Mouse (Mus musculus): ENCODE measurements at regions not wholly inside any gene's neighbourhood (a gene's known extent, or its start where the extent isn't known, plus 50 kb on each side); places are given as distances from the start of the nearest gene placed in this dataset.

DNA sequence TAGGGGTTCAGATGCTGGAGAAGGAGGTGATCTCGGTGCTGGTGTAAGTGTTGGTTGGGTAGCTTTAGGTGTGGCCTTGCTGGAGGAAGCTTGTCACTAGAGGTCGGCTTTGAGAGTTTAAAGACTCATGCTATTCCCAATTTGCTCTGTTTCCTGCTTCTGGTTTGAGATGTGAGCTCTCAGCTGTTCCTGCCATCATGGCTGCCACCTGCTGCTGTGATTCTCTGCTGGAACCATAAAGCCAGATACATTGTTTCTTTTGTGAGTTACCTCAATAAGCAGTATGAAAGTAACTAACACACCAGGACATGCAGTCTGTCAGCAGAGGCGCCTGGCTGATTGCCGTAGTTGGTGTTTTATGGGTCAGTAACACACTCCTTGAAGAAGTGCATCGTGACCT, 94.2 kb upstream of the Tut7 start:
- Histone ChIP-seq H3K4me2 (replicated peaks) (no peak overlapping the region), H3K27ac (no peak overlapping the region; the same call in 1 of the 2 replicates), H3K9me3 (no peaks in the 10 kb centered on the region), H3K36me3 (no peaks in the 10 kb centered on the region), H3K27me3 (no peaks in the 10 kb centered on the region), H3K9ac (no peak overlapping the region), H3K4me1 (peaks cover 4% of the 10 kb centered on the region; the same call in 1 of the 2 replicates), H3K4me3 (no peak overlapping the region)
- WGBS: 67% methylated on average over 5 of the region's 5 CpGs
- ATAC-seq (ENCODE audit: low FRiP score, low read depth): no peak

DNA sequence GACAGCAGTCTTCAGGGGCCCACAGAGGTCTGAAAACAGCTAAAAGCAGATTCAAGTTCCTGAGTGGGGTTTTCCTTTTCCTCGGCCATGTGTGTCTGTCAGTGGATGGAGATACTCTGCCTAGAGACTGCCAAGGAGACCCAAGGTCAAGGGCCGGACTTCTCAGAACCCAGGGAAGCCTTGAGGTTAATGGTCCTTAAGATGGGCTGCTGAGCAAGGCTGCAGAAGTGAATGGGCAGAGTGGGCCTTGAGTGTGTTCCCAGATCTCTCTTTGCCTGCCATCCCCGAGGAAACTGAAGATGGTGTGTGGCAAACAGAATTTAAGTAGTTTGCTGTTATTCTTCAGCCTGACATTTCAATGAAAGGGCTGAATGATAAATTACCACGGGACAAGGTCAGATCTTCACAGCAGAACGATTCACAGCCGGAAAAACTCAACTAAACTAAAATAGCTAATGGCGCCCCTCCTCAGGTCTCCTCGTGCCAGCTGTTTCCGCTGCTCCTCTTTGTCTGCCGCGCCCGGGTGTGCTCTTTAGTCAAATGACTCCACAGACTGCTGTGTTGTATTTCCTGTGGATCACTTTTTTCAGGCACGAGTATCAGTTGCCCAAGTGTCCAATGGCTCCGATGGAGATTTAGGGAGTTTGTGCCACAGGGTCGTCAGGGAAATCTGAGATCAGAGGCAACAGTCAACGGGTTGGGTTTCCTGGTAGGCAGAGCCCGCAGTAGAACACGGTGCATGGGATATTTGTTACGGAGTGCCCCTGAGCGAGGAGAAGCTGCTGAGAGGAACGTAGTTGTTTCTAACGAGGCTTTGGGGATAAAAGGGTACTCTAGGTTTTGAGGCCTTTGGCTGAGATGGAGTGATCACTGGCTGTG, 93.5 kb upstream of the Tut7 start:
- no peak overlapping the region for H3K4me3 ChIP-seq
- 76% methylated on average over 22 of the region's 22 CpGs for WGBS
- ATAC-seq (ENCODE audit: low FRiP score, low read depth): no peak
- H3K9me3 ChIP-seq: no peaks in the 10 kb centered on the region
- H3K4me1 ChIP-seq: 0 out of 2 replicates have a peak, but pooled peaks cover 3% of the 10 kb centered on the region
- no peaks in the 10 kb centered on the region for H3K27me3 ChIP-seq
- no peak overlapping the region; the same call in 1 of the 2 replicates for H3K27ac ChIP-seq
- no peak overlapping the region for H3K4me2 ChIP-seq (replicated peaks)
- H3K36me3 ChIP-seq: no peaks in the 10 kb centered on the region
- no peak overlapping the region for H3K9ac ChIP-seq

DNA sequence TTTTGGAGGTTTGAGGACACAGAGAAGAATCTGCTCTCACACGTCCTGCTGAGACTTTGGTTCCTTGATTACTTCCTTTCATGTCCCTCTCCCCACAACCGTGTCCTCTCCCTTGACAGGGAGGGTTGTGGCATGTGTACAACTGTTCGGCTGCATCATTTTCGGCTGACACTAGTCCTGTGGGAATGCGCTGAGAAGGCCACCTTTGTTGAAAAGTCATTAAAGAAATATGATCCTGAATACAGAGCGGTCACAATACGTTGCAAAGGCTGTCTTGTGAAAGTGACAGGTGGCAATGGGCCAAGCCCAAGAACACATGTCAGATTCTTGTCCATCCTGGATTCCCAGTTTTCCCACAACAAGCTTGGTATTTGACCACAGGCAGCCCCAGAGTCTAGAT, 92.8 kb upstream of the Tut7 start:
- ATAC-seq (ENCODE audit: low FRiP score, low read depth): peak; percentile 37; the same call in 1 of the 2 replicates
- Histone ChIP-seq H3K27me3 (no peaks in the 10 kb centered on the region), H3K9me3 (no peaks in the 10 kb centered on the region), H3K4me3 (no peak overlapping the region), H3K9ac (no peak overlapping the region), H3K4me1 (peaks cover 9% of the 10 kb centered on the region), H3K27ac (no peak overlapping the region), H3K4me2 (replicated peaks) (no peak overlapping the region), H3K36me3 (no peaks in the 10 kb centered on the region)
- WGBS: 69% methylated on average over 7 of the region's 7 CpGs

DNA sequence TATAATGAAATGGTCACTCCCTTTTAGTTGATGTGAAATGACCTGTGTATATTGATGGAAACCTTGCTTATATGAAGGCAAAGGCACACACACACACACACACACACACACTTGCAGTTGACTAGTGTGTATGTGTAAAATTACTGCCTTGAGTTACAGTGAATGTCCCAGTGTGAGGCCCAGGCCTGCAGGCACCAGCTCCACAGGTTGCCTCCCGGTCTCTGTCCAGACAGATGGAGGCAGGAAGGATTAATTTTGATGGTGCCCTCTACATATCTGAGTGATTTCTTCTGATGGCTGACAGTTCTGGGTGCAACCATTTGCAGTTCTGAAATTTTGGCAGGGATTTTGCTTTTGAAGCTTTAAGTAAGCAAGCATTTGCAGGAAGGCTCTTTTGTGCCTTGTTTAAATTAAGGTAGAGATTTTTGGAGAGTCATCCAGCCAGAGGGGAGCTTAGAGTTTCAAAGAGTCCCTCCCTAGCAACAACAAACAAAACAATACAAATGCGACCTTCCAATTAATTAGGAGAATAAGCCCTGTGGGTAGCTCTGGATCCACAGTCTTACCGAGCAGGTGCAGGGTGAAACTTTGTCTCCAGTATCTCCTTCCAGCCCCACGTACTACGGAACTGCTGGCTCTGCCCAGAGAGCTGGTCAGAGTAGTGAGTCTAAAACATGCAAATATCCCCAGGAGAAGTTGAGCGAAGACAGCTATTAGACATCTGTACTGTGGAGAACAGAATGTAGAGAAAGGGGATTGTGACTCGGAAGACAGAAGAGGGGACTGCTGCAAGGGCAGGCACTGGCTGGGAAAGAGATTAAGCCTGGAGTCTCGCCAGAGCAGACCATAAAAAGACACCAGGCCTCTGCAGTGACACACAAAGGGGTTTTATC, 87.5 kb upstream of the Tut7 start:
- H3K4me3 ChIP-seq: no peak overlapping the region
- no peak overlapping the region; the same call in 1 of the 2 replicates for H3K9ac ChIP-seq
- no peak for ATAC-seq (ENCODE audit: low FRiP score, low read depth)
- peak overlapping the region; percentile 44; the same call in 1 of the 2 replicates for H3K27ac ChIP-seq
- H3K36me3 ChIP-seq: no peaks in the 10 kb centered on the region
- no peak overlapping the region for H3K4me2 ChIP-seq (replicated peaks)
- no peaks in the 10 kb centered on the region for H3K27me3 ChIP-seq
- peaks cover 16% of the 10 kb centered on the region for H3K4me1 ChIP-seq
- H3K9me3 ChIP-seq: peaks cover 12% of the 10 kb centered on the region; the same call in 1 of the 2 replicates
- WGBS: 35% methylated on average over 8 of the region's 8 CpGs

DNA sequence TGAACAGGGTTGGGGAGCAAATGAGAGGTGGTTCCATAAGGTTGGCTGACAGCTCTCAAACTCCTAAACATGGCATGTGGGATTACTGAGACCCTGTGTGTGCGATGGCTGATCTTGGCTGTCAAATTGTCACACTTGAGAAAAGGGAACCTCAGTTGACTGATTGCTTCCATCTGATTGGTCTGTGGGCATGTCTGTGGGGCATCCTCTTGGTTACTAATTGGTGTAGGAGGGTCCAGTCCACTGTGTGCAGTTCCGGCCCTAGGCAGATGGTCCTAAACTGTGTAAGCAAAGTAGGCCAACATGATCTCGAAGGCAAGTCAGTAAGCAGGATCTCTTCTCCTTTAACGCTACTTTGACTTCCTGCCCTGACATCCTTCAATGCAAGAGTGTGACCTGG, 86.5 kb upstream of the Tut7 start:
- H3K9me3 ChIP-seq: peaks cover 12% of the 10 kb centered on the region; the same call in 1 of the 2 replicates
- no peaks in the 10 kb centered on the region for H3K36me3 ChIP-seq
- H3K27me3 ChIP-seq: no peaks in the 10 kb centered on the region
- H3K4me3 ChIP-seq: no peak overlapping the region
- no peak for ATAC-seq (ENCODE audit: low FRiP score, low read depth)
- H3K9ac ChIP-seq: no peak overlapping the region
- no peak overlapping the region for H3K4me2 ChIP-seq (replicated peaks)
- 76% methylated on average over 4 of the region's 4 CpGs for WGBS
- no peak overlapping the region for H3K27ac ChIP-seq
- peaks cover 16% of the 10 kb centered on the region for H3K4me1 ChIP-seq

DNA sequence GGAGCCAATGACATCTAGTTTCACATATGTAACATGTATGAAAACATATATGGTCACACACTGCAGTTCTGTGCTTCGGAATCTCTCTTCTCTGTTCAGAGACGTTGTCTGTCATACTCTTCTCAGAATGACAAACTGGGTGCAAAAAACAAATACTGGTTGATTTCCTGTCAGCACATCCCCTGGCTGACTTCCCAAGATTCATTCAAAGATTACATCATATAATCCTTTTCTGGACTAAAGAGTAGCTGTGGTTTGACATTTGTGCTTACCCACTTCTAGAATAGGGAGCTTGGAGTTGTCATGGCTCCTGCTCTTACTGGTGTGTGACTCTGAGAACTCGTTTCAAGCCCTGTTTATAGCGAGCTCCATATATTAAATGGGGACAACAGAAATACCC, 85.8 kb upstream of the Tut7 start:
- H3K9me3 ChIP-seq: peaks cover 12% of the 10 kb centered on the region; the same call in 1 of the 2 replicates
- 87% methylated on average over 4 of the region's 4 CpGs for WGBS
- H3K27me3 ChIP-seq: no peaks in the 10 kb centered on the region
- H3K4me2 ChIP-seq (replicated peaks): no peak overlapping the region
- no peak overlapping the region for H3K27ac ChIP-seq
- peaks cover 16% of the 10 kb centered on the region for H3K4me1 ChIP-seq
- no peak overlapping the region for H3K9ac ChIP-seq
- ATAC-seq (ENCODE audit: low FRiP score, low read depth): no peak
- H3K4me3 ChIP-seq: no peak overlapping the region
- H3K36me3 ChIP-seq: no peaks in the 10 kb centered on the region

DNA sequence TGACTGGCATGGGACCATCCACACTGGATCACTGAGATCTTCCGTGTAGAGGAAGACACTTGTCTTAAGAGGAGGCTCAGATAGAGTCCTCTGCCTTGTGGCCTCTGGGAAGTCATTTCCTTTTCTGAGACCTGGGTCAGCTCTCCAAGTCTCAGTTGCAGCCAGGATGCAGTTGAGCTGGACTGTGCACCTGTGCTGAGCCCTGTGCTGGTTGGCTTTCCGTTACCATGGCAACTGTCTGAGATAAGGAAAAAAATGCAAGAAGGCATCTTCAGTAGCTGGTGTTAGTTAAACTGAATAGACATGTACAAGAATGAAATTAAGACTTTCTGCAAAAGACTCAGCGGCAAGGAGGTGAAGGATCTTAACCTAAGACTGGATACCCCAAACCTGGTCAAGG, 82.5 kb upstream of the Tut7 start:
- ATAC-seq (ENCODE audit: low FRiP score, low read depth): no peak
- Histone ChIP-seq H3K27me3 (no peaks in the 10 kb centered on the region), H3K4me1 (peaks cover 8% of the 10 kb centered on the region), H3K4me3 (no peak overlapping the region), H3K9ac (no peak overlapping the region), H3K4me2 (replicated peaks) (no peak overlapping the region), H3K9me3 (peaks cover 12% of the 10 kb centered on the region; the same call in 1 of the 2 replicates), H3K27ac (no peak overlapping the region), H3K36me3 (no peaks in the 10 kb centered on the region)
- 87% methylated on average over 3 of the region's 3 CpGs for WGBS

DNA sequence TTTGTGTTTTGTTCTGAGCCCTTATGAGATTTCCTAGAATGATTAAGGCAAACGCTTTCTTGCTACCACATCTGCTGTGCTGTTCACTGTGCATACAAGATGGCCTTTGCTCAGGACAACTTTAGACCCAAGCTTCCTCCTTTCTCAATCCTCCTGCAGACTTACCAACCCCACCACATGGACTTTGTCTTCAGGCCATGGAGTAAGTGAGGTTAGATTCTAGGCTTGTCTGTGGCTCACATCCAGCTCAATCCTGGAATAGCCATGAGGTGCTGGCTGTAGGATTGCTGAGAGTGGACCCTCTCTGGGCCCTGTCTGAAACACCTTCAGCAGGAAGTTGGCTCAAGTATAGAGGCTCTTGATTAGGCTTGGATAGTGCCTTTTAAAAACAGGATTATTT, 81.5 kb upstream of the Tut7 start:
- ATAC-seq (ENCODE audit: low FRiP score, low read depth): no peak
- Histone ChIP-seq H3K27ac (no peak overlapping the region), H3K9me3 (peaks cover 12% of the 10 kb centered on the region; the same call in 1 of the 2 replicates), H3K4me3 (no peak overlapping the region), H3K4me2 (replicated peaks) (no peak overlapping the region), H3K9ac (no peak overlapping the region), H3K36me3 (no peaks in the 10 kb centered on the region), H3K4me1 (no peaks in the 10 kb centered on the region), H3K27me3 (no peaks in the 10 kb centered on the region)
- 83% methylated on average over 1 of the region's 1 CpGs for WGBS

DNA sequence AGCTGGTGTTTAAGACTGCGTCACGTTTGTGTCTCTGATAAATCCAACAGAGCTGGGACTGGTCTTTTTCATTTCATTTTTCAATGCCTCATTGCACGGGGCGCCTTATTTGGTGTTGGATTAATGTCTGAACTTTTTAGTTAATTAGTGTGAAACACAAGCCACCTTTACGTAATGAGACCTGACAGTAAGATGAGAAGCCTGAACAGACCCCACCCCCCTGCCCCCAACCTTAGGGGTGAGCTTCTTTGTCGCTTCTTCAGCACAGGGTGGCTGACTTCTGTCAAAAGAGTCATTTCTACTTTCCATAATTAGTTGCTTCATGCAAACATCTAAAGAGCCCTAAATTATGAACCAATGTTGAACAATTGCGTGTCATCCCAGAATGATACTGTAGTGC, 76.6 kb upstream of the Tut7 start:
- 71% methylated on average over 7 of the region's 7 CpGs for WGBS
- no peak for ATAC-seq (ENCODE audit: low FRiP score, low read depth)

DNA sequence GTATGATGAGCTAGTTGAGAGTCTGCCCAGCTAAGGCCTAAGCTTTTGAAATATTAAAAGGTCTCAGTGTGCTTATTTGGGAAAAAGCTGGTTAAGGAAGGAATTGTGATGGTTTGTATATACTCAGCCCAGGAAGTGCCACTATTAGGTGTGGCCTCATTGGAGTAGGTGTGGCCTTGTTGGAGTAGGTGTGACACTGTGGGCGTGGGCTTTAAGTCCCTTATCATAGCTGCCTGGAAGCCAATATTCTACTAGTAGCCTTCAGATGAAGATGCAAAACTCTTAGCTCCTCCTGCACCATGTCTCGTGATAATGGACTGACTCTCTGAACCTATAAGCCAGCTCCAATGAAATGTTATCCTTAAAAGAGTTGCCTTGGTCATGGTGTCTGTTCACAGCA, 72.8 kb upstream of the Tut7 start:
- Histone ChIP-seq H3K27me3 (no peaks in the 10 kb centered on the region), H3K27ac (no peak overlapping the region), H3K4me3 (no peak overlapping the region), H3K4me2 (replicated peaks) (no peak overlapping the region), H3K9ac (no peak overlapping the region), H3K4me1 (peaks cover 28% of the 10 kb centered on the region), H3K9me3 (no peaks in the 10 kb centered on the region), H3K36me3 (no peaks in the 10 kb centered on the region)
- 90% methylated on average over 2 of the region's 2 CpGs for WGBS
- ATAC-seq (ENCODE audit: low FRiP score, low read depth): no peak

More for the DNA sequence above, 76.6 kb upstream of the Tut7 start:
- H3K27me3 ChIP-seq: no peaks in the 10 kb centered on the region
- no peak overlapping the region for H3K4me3 ChIP-seq
- no peak overlapping the region for H3K9ac ChIP-seq
- H3K4me2 ChIP-seq (replicated peaks): no peak overlapping the region
- H3K27ac ChIP-seq: no peak overlapping the region
- no peaks in the 10 kb centered on the region for H3K36me3 ChIP-seq
- H3K9me3 ChIP-seq: no peaks in the 10 kb centered on the region
- H3K4me1 ChIP-seq: no peaks in the 10 kb centered on the region

DNA sequence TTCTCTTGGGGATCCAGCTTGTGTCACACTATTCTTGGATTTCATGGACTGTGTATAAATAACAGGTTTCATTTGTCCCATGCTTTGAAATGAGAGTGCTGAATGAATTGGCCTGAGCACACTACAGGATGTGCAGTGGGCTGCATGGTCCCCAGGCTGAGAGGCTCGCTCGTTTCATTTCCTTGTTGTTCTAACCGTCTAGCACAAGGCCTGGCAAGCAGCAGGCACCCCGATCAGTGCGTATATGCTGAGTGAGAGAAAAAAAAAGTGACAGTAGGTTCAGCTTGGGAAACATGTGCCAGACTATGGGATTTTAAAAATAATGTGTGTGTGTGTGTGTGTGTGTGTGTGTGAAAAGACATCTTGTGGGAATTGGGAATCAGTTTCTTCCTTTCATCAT, 71.1 kb upstream of the Tut7 start:
- no peaks in the 10 kb centered on the region for H3K36me3 ChIP-seq
- H3K4me1 ChIP-seq: peaks cover 37% of the 10 kb centered on the region
- H3K4me3 ChIP-seq: no peak overlapping the region
- no peak overlapping the region; the same call in 1 of the 2 replicates for H3K27ac ChIP-seq
- no peaks in the 10 kb centered on the region for H3K27me3 ChIP-seq
- no peak overlapping the region for H3K4me2 ChIP-seq (replicated peaks)
- WGBS: 39% methylated on average over 5 of the region's 5 CpGs
- 0 out of 2 replicates have a peak, but pooled peaks have one; percentile 30 for ATAC-seq (ENCODE audit: low FRiP score, low read depth)
- no peak overlapping the region for H3K9ac ChIP-seq
- no peaks in the 10 kb centered on the region for H3K9me3 ChIP-seq

DNA sequence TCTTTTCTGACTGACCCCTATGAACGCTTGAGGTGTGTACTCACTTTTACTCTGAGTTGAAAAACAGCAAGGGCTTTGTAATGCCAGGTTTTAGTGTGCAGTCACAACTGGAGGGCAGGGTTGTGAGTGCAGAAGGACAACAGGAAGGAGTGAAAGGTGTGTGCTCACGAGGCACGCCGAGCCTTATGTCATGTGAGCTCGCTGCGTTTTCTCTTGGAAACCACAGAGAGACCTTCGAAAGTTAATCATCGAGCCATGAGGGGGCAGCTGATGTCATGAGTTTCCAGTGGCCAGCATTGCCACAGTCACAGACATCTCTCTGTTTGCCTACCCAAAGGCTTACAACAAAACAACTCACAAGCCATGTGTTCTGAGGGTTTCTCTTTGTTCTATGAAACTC, 70.0 kb upstream of the Tut7 start:
- Histone ChIP-seq H3K27me3 (no peaks in the 10 kb centered on the region), H3K4me2 (replicated peaks) (no peak overlapping the region), H3K36me3 (no peaks in the 10 kb centered on the region), H3K27ac (no peak overlapping the region), H3K4me3 (no peak overlapping the region), H3K9ac (no peak overlapping the region), H3K9me3 (no peaks in the 10 kb centered on the region), H3K4me1 (peaks cover 37% of the 10 kb centered on the region)
- ATAC-seq (ENCODE audit: low FRiP score, low read depth): no peak
- 42% methylated on average over 8 of the region's 8 CpGs for WGBS

Measured in limb, embryonic 13.5 days (tissue).